Mouse (Mus musculus) erythroblast, embryonic 14.5 days (primary cell): ENCODE data around the gene Ifrd1. TPM values are rescaled to one million over a fixed set of nuclear protein-coding genes. Genes with fewer than 3 reads are reported as not detected.

Experiments
- H3K27me3 ChIP-seq: 2 replicates; pipeline ENCODE4 v1.6.1; 2012; ENCODE audit warnings: inconsistent platforms; ENCODE audit not compliant: control insufficient read depth
- H3K36me3 ChIP-seq: 2 replicates; pipeline ENCODE4 v1.6.1; 2012; ENCODE audit warnings: mild to moderate bottlenecking, inconsistent platforms; ENCODE audit not compliant: control insufficient read depth
- H3K4me1 ChIP-seq: 2 replicates; pipeline ENCODE4 v1.6.1; 2012; ENCODE audit warnings: inconsistent platforms; ENCODE audit not compliant: control insufficient read depth
- H3K4me3 ChIP-seq: replicated peaks from 2 replicates; pipeline ENCODE3; 2012; ENCODE audit warnings: moderate library complexity, mild to moderate bottlenecking, inconsistent platforms
- H3K9me3 ChIP-seq: 2 replicates; pipeline ENCODE4 v1.6.1; 2012; ENCODE audit warnings: low read length, inconsistent platforms, mixed read lengths; ENCODE audit not compliant: control insufficient read depth
- GATA1 ChIP-seq: IDR thresholded peaks from 2 replicates; pipeline ENCODE4 v1.6.1; 2012; ENCODE audit warnings: low read length, inconsistent platforms, mixed read lengths
- TAL1 ChIP-seq: IDR thresholded peaks from 3 replicates; pipeline ENCODE4 v1.6.1; 2012; ENCODE audit warnings: low read length, inconsistent platforms, mixed read lengths
- polyA plus RNA-seq: library from polyadenylated mRNA; stranded (reverse); fragments of >175 nt; gene quantifications from 2 replicates; pipeline ENCODE4 v1.2.3, GENCODE M21; 2012

Ifrd1 gene
- polyA plus RNA-seq, 1 experiment, result 1.8 TPM

DNA sequence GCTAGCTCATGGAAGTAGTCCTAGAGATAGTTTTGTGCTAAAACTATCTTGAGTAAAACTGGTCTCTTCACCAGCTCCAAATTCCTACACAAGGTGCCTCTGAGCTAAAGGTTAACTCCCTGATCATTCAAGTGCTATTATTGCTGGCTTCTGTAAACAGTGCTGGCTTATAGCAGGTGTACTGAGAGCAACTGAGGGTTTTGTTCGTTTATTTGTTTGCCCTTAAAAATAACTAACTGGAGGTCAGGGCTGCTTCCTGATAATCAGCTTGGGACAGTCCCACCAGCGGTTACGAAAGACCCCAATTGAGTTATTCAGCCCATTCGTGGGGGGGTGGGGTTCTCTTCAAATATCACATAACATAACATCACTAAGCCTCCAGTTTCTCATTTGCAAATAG, 920 bp downstream of the Ifrd1 start:
- Histone ChIP-seq H3K36me3 (no peaks in the 10 kb centered on the region), H3K4me3 (no peak overlapping the region), H3K9me3 (no peaks in the 10 kb centered on the region), H3K4me1 (peaks cover 26% of the 10 kb centered on the region), H3K27me3 (no peaks in the 10 kb centered on the region)
- no peak for TF ChIP-seq TAL1
- no peak for TF ChIP-seq GATA1

DNA sequence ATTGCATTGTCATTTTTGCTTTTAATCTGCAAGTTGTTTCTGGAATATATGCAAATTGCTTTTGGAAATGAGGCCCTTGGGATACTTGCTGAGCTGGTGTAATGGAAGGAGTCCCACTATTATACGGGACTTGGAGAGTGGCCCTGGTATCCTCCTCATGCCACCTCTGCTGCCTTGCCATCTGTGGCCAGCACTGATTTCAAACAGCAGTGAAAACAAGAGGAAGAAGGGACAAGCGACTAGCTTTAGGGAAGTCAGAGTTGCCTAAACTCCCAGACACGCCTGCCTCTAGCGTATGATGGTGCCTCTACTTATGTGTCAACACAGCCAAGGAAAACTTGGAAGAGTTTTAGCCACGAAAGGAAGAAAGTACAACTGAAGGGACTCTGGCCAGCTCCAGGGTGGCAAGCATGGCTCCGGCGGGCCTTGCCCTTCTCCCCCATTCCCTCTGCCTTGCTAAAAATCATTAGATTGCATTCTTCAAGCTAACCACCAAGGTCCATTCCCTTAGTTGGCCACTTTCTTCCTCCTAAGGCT, 2.8 kb downstream of the Ifrd1 start:
- H3K27me3 ChIP-seq, result 0 out of 2 replicates have a peak, but pooled peaks cover 2% of the 10 kb centered on the region
- no peaks in the 10 kb centered on the region for H3K36me3 ChIP-seq
- peaks cover 26% of the 10 kb centered on the region for H3K4me1 ChIP-seq
- no peak for TF ChIP-seq GATA1
- TF ChIP-seq TAL1, result no peak
- H3K9me3 ChIP-seq, result no peaks in the 10 kb centered on the region
- no peak overlapping the region for H3K4me3 ChIP-seq

DNA sequence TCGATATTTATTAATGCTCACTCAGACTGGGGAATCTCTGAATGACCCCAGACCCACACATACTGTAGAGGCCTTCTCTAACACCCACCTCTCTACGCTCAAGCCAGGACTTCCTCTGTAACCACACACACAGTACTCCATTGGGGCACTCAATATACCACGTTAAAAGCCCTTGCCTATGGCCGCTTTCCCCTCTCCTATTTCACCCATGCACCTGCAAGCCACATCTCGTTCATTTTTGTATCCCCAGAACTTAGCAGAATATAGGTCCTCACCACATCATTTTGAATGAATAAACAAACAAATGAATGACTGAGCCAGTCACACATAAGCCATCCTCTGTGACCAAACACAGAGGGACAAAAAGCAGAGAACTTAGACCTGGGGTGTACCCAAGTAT, 3.4 kb downstream of the Ifrd1 start:
- peaks cover 26% of the 10 kb centered on the region for H3K4me1 ChIP-seq
- no peak overlapping the region for H3K4me3 ChIP-seq
- H3K9me3 ChIP-seq, result no peaks in the 10 kb centered on the region
- no peaks in the 10 kb centered on the region for H3K36me3 ChIP-seq
- 0 out of 2 replicates have a peak, but pooled peaks cover 2% of the 10 kb centered on the region for H3K27me3 ChIP-seq
- TF ChIP-seq TAL1 (no peak), GATA1 (no peak)

DNA sequence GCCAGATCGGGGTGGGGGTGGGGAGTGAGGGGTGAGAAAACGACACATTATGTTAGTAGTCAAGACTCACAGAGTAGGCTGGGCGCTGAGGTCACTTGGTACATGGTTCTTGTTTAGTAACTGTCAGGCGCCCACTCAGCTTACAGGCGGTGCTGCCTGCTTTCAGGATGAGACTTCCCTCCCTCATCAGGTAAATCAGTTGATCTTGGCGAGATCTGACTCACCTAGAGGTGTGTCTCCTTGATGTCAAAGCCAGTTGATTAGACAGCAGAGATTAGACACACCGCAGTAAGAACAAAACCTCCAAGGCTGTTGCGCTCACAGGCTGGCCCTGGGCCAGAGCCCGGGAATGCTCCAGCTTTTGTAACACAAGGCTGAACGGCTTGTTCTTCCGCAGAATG, 4.5 kb downstream of the Ifrd1 start:
- H3K4me3 ChIP-seq, result no peak overlapping the region
- H3K4me1 ChIP-seq, result peaks cover 23% of the 10 kb centered on the region
- TF ChIP-seq TAL1 (no peak), GATA1 (no peak)

DNA sequence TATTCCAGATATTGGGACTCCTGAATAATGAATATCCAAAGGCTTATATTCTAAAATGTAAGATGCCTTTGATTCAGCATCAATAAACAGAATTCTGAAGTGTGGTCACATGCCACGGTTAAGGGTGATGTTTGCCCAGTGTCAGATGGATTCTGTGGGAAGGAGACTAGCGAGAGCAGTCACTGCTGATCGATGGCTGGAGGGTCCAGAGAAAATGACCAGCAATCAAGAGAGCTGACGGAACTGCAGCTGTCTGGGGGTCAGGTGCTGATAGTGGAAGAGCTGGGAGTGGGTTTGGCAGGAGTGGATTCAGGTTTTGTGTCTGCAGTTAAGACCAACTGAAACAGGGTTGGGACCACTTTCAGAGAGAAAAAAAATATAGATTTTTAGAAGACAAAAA, 5.1 kb downstream of the Ifrd1 start:
- no peak for TF ChIP-seq GATA1
- no peak for TF ChIP-seq TAL1
- Histone ChIP-seq H3K27me3 (peaks cover 2% of the 10 kb centered on the region; the same call in 1 of the 2 replicates), H3K9me3 (no peaks in the 10 kb centered on the region)

More for the DNA sequence above, 4.5 kb downstream of the Ifrd1 start:
- Histone ChIP-seq H3K9me3 (no peaks in the 10 kb centered on the region), H3K36me3 (no peaks in the 10 kb centered on the region), H3K27me3 (0 out of 2 replicates have a peak, but pooled peaks cover 2% of the 10 kb centered on the region)

DNA sequence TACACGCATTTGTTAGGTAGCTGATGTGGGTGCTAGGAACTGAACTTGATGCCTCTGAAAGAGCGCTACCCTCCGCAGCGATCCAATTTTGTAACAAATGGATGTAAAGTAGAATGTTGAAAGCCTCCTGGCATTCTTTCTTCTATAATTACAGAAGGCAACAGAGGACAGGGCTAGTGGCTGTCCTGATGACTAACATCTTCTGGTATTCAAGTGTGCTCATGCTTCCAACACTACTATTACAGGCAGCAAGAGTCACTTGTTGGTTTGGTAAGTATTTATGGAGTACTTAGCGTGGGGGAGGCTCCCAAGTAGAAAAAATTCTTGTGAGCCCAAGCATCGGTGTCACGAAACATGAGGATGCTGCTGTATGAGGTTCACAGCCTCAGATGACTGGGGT, 9.1 kb downstream of the Ifrd1 start:
- no peak overlapping the region for H3K4me3 ChIP-seq
- H3K4me1 ChIP-seq, result no peaks in the 10 kb centered on the region
- H3K36me3 ChIP-seq, result no peaks in the 10 kb centered on the region
- no peaks in the 10 kb centered on the region for H3K9me3 ChIP-seq
- TF ChIP-seq TAL1 (no peak), GATA1 (no peak)
- H3K27me3 ChIP-seq, result peaks cover 2% of the 10 kb centered on the region; the same call in 1 of the 2 replicates

More for the DNA sequence above, 5.1 kb downstream of the Ifrd1 start:
- H3K4me3 ChIP-seq, result no peak overlapping the region
- H3K36me3 ChIP-seq, result no peaks in the 10 kb centered on the region
- H3K4me1 ChIP-seq, result peaks cover 17% of the 10 kb centered on the region

DNA sequence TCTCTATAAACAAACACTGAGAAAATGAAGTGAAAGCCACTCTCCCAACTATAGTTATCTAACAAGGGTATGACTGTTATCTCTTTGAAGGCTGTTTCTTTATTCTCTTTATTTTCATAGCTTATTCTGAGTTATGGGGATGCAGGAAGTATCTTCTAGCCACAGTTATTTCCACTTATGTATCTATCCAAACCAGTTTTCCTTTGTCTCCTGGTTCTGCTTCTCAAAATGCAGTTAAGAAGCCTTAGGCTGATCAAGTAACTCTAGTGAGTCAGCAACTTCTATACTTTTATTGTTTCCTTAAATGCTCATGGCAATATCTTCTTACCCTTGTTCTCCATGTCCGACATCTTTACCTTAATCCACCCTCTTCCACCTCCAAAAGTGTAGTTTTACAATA, 16.1 kb downstream of the Ifrd1 start:
- H3K4me1 ChIP-seq, result no peaks in the 10 kb centered on the region; the same call in 1 of the 2 replicates

DNA sequence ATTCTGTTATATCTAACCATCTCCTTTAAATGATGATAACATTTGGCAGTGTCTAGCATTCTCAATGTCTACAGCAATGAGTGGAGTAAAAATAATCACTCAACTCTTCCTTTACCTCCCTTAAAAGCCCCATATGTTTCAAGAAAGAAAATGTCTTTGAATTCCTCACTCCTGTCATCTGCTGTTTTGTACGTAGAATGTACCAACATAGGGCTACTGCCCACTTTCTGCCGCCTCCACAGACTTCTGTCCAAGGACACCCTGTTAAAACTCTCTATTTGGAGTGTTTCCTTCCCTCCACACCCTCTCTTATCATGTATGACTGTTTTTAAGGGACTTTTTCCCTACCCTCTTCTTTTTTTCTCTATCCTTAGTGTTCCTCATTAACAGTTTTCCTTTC, 16.7 kb downstream of the Ifrd1 start:
- TF ChIP-seq GATA1 (no peak), TAL1 (no peak)
- Histone ChIP-seq H3K4me1 (no peaks in the 10 kb centered on the region; the same call in 1 of the 2 replicates), H3K27me3 (no peaks in the 10 kb centered on the region), H3K4me3 (no peak overlapping the region), H3K36me3 (no peaks in the 10 kb centered on the region), H3K9me3 (no peaks in the 10 kb centered on the region)

More for the DNA sequence above, 16.1 kb downstream of the Ifrd1 start:
- no peak overlapping the region for H3K4me3 ChIP-seq
- no peaks in the 10 kb centered on the region for H3K27me3 ChIP-seq
- H3K36me3 ChIP-seq, result no peaks in the 10 kb centered on the region
- no peak for TF ChIP-seq GATA1
- TF ChIP-seq TAL1, result no peak
- H3K9me3 ChIP-seq, result no peaks in the 10 kb centered on the region

DNA sequence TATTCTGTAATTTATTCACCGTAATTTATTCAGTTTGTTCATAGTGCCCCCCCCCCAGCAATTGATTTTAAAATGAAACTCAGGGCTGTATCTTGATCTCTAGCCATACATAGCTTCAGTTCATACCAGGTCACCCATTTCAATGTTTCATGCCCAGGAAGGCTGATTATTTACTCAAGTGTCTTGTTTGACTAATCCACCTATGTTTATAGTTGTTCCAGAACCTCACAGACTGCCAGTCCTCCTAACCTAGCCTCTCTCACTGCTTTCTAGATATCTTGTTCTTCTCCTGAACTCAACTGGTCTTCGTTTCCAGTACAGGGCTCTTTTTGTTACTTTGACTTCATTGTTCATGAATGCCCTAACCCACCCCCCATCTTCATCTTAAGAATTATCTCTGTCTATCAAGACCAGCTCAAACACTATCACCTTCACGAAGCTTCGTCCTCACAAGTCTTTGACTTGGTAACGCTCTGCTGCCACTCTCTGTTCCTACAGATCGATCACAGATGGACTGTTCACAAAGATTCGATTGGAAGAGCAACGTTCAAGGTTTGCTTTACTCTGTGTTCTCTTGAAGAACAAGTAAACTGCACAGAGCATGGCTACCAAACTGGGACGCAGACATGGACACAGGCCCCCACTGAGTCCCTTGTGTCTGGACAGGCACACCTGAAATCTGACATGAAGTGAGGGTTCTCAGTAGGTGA, 24.0 kb downstream of the Ifrd1 start:
- TF ChIP-seq TAL1 (no peak), GATA1 (no peak)
- H3K4me3 ChIP-seq, result no peak overlapping the region
- peaks cover 5% of the 10 kb centered on the region for H3K36me3 ChIP-seq
- H3K27me3 ChIP-seq, result no peaks in the 10 kb centered on the region
- H3K9me3 ChIP-seq, result no peaks in the 10 kb centered on the region
- H3K4me1 ChIP-seq, result peaks cover 37% of the 10 kb centered on the region
